Mouse (Mus musculus) heart, postnatal 0 days (tissue): ENCODE results near the gene Tns3.

ENCODE experiments used
- CTCF ChIP-seq: IDR thresholded peaks from 2 replicates; pipeline ENCODE4 v1.5.1; 2016; ENCODE audit warnings: antibody characterized with exemption, control low read depth, low read depth
- EP300 ChIP-seq: IDR thresholded peaks from 2 replicates; pipeline ENCODE4 v1.6.1; 2016; ENCODE audit warnings: antibody characterized with exemption, low read depth

- no peak for TF ChIP-seq CTCF
- TF ChIP-seq EP300, result no peak
These were observed 46.0 kb downstream of the Tns3 start for GRCm38 (mm10) chr11:8618301-8618700.
